Mouse (Mus musculus) mouse embryonic stem cell (cell line): ENCODE results near the gene Olfr1396.

Experiments used
- in situ Hi-C, 2 experiments: fragments of 300-500 bp; cut with MboI; formaldehyde crosslinking; loops; 1 replicate in 1 of 2; 3 replicates in 1 of 2; pipeline ENCODE4 v1.14.3; 2019 to 2020; ENCODE audit warnings: low sequenced_read_pairs in 2 of 2, low pct_unique_long_range_greater_than_20kb in 1 of 2, mixed read lengths in 1 of 2; ENCODE audit not compliant: unreplicated experiment in 1 of 2

The Olfr1396 gene

GRCm38 (mm10) chr11:49092786-49093185 is 21.9 kb downstream of the Olfr1396 start:
- in situ Hi-C loops: loop anchor here (10.0 to 25.0 kb wide), 2 partner anchors 205 to 308 kb away; no protein-coding TSS in a partner anchor

- in situ Hi-C loops: loop anchor here (10.0 to 25.0 kb wide), 2 partner anchors 205 to 307 kb away; no protein-coding TSS in a partner anchor
These were observed 22.6 kb downstream of the Olfr1396 start for GRCm38 (mm10) chr11:49092053-49092586.

GRCm38 (mm10) chr11:49091171-49091570 is 23.5 kb downstream of the Olfr1396 start:
- in situ Hi-C loops: loop anchor here (10.0 to 25.0 kb wide), 2 partner anchors 204 to 306 kb away; no protein-coding TSS in a partner anchor

GRCm38 (mm10) chr11:49090551-49090950 is 24.1 kb downstream of the Olfr1396 start:
- in situ Hi-C loops: loop anchor here (10.0 to 25.0 kb wide), 2 partner anchors 203 to 306 kb away; no protein-coding TSS in a partner anchor

- in situ Hi-C loops: loop anchor here (10.0 to 25.0 kb wide), 2 partner anchors 203 to 305 kb away; no protein-coding TSS in a partner anchor
These were observed 24.8 kb downstream of the Olfr1396 start for GRCm38 (mm10) chr11:49089735-49090507.

- in situ Hi-C loops: loop anchor here in 1 of 2 experiments (25.0 kb wide), 1 partner anchor 202 kb away; no protein-coding TSS in a partner anchor
These were observed 25.6 kb downstream of the Olfr1396 start for GRCm38 (mm10) chr11:49088990-49089652.

GRCm38 (mm10) chr11:49087830-49088616 is 26.7 kb downstream of the Olfr1396 start:
- in situ Hi-C loops: loop anchor here in 1 of 2 experiments (25.0 kb wide), 1 partner anchor 201 kb away; no protein-coding TSS in a partner anchor

GRCm38 (mm10) chr11:49086858-49087361 is 27.8 kb downstream of the Olfr1396 start:
- in situ Hi-C loops: loop anchor here in 1 of 2 experiments (25.0 kb wide), 1 partner anchor 200 kb away; no protein-coding TSS in a partner anchor

GRCm38 (mm10) chr11:49084875-49085274 is 29.8 kb downstream of the Olfr1396 start:
- in situ Hi-C loops: loop anchor here in 1 of 2 experiments (25.0 kb wide), 1 partner anchor 198 kb away; no protein-coding TSS in a partner anchor

GRCm38 (mm10) chr11:49084385-49084784 is 30.3 kb downstream of the Olfr1396 start:
- in situ Hi-C loops: loop anchor here in 1 of 2 experiments (25.0 kb wide), 1 partner anchor 197 kb away; no protein-coding TSS in a partner anchor

GRCm38 (mm10) chr11:49083808-49084207 is 30.9 kb downstream of the Olfr1396 start:
- in situ Hi-C loops: loop anchor here in 1 of 2 experiments (25.0 kb wide), 1 partner anchor 197 kb away; no protein-coding TSS in a partner anchor

- in situ Hi-C loops: loop anchor here in 1 of 2 experiments (25.0 kb wide), 1 partner anchor 196 kb away; no protein-coding TSS in a partner anchor
These were observed 31.5 kb downstream of the Olfr1396 start for GRCm38 (mm10) chr11:49083146-49083545.

GRCm38 (mm10) chr11:49081886-49082285 is 32.8 kb downstream of the Olfr1396 start:
- in situ Hi-C loops: loop anchor here in 1 of 2 experiments (25.0 kb wide), 1 partner anchor 195 kb away; no protein-coding TSS in a partner anchor

- in situ Hi-C loops: loop anchor here in 1 of 2 experiments (25.0 kb wide), 1 partner anchor 194 kb away; no protein-coding TSS in a partner anchor
These were observed 33.3 kb downstream of the Olfr1396 start for GRCm38 (mm10) chr11:49081356-49081755.

GRCm38 (mm10) chr11:49080636-49081035 is 34.0 kb downstream of the Olfr1396 start:
- in situ Hi-C loops: loop anchor here in 1 of 2 experiments (25.0 kb wide), 1 partner anchor 193 kb away; no protein-coding TSS in a partner anchor

- in situ Hi-C loops: loop anchor here in 1 of 2 experiments (25.0 kb wide), 1 partner anchor 191 kb away; no protein-coding TSS in a partner anchor
These were observed 36.0 kb downstream of the Olfr1396 start for GRCm38 (mm10) chr11:49078719-49079118.

GRCm38 (mm10) chr11:49077012-49077411 is 37.7 kb downstream of the Olfr1396 start:
- in situ Hi-C loops: loop anchor here in 1 of 2 experiments (25.0 kb wide), 1 partner anchor 190 kb away; no protein-coding TSS in a partner anchor
